Mouse (Mus musculus) liver, embryonic 16.5 days (tissue): ENCODE measurements around the gene R3hdm2. TPM values are rescaled to one million over a fixed set of nuclear protein-coding genes. Genes with fewer than 3 reads are reported as not detected.
A peak's percentile ranks its signal among the peaks of the same experiment; 100 is the strongest.

Source experiments
- ATAC-seq: fragments of 200-750 bp; cut with Nextera tagmentation; 2 replicates; pipeline ENCODE4 v1.8.0; 2017; ENCODE audit warnings: low read depth, mild to moderate bottlenecking, moderate number of reproducible peaks, moderate library complexity
- H3K27ac ChIP-seq: fragments of 300-500 bp; sonication (generic); 2 replicates; pipeline ENCODE4 v1.5.1; 2014; ENCODE audit warnings: mild to moderate bottlenecking, low read length
- H3K27me3 ChIP-seq: fragments of 300-500 bp; sonication (generic); 2 replicates; pipeline ENCODE4 v1.6.1; 2014; ENCODE audit warnings: low read depth, low read length, mixed read lengths; ENCODE audit not compliant: control insufficient read depth, insufficient read depth
- H3K36me3 ChIP-seq: fragments of 300-500 bp; sonication (generic); 2 replicates; pipeline ENCODE4 v1.6.1; 2014; ENCODE audit warnings: mild to moderate bottlenecking; ENCODE audit not compliant: control insufficient read depth, insufficient read depth
- H3K4me1 ChIP-seq: fragments of 300-500 bp; sonication (generic); 2 replicates; pipeline ENCODE4 v1.6.1; 2014; ENCODE audit warnings: low read depth, low read length, mixed read lengths; ENCODE audit not compliant: control insufficient read depth
- H3K4me2 ChIP-seq: fragments of 300-500 bp; sonication (generic); 2 replicates; pipeline ENCODE4 v1.6.1; 2014; ENCODE audit warnings: low read depth, low read length, mixed read lengths
- H3K4me3 ChIP-seq: fragments of 300-500 bp; sonication (generic); 2 replicates; pipeline ENCODE4 v1.5.1; 2014; ENCODE audit warnings: low read depth, mild to moderate bottlenecking, low read length
- H3K9ac ChIP-seq: fragments of 300-500 bp; sonication (generic); 2 replicates; pipeline ENCODE4 v1.6.1; 2014; ENCODE audit warnings: low read depth, low read length
- H3K9me3 ChIP-seq: fragments of 300-500 bp; sonication (generic); replicated peaks from 2 replicates; pipeline ENCODE4 v1.6.1; 2016; ENCODE audit warnings: low read length; ENCODE audit not compliant: control insufficient read depth
- WGBS: fragments of 180-500 bp; shearing (Covaris S2); extraction: QIAGEN DNeasy Blood & Tissue Kit; methylation state at CpG from one replicate; pipeline ENCODE4 v1.1.7; 2014; ENCODE audit not compliant: insufficient replicate concordance; 5-methylcytosine and 5-hydroxymethylcytosine counted together
- polyA plus RNA-seq: library from polyadenylated mRNA; unstranded; fragments of >200 nt; fragmentation: Nextera tagmentation; extraction: Ambion mirVana; gene quantifications from 2 replicates; pipeline ENCODE4 v1.2.1, GENCODE M21; 2015

R3hdm2 gene
- polyA plus RNA-seq, 1 experiment from 2014 or later: 13.3 TPM

GRCm38 (mm10) chr10:127509051-127509836 is 129.1 kb downstream of the R3hdm2 start:
- Histone ChIP-seq H3K27ac (no peak overlapping the region), H3K27me3 (peaks cover 61% of the 10 kb centered on the region), H3K4me2 (peak overlapping the region; percentile 59), H3K4me3 (peak overlapping the region; percentile 38), H3K9ac (no peak overlapping the region), H3K4me1 (peaks cover 28% of the 10 kb centered on the region), H3K9me3 (no peaks in the 10 kb centered on the region), H3K36me3 (no peaks in the 10 kb centered on the region)
- no peak for ATAC-seq
- 2% methylated on average over 35 of the region's 35 CpGs for WGBS

- Histone ChIP-seq H3K9ac (no peak overlapping the region), H3K27me3 (peaks cover 65% of the 10 kb centered on the region)
Observed at GRCm38 (mm10) chr10:127509837-127510701, 129.9 kb downstream of the R3hdm2 start.

GRCm38 (mm10) chr10:127510895-127511617 is 130.9 kb downstream of the R3hdm2 start:
- Histone ChIP-seq H3K4me2 (peak overlapping the region; percentile 65; the same call in 1 of the 2 replicates), H3K9me3 (no peaks in the 10 kb centered on the region), H3K27ac (no peak overlapping the region), H3K4me1 (peaks cover 46% of the 10 kb centered on the region), H3K4me3 (no peak overlapping the region), H3K27me3 (peaks cover 71% of the 10 kb centered on the region), H3K36me3 (no peaks in the 10 kb centered on the region), H3K9ac (no peak overlapping the region)
- no peak for ATAC-seq
- 6% methylated on average over 11 of the region's 11 CpGs for WGBS

More at GRCm38 (mm10) chr10:127509837-127510701, 129.9 kb downstream of the R3hdm2 start:
- Histone ChIP-seq H3K4me1 (peaks cover 36% of the 10 kb centered on the region), H3K4me3 (peak overlapping the region; percentile 38), H3K27ac (no peak overlapping the region), H3K4me2 (peak overlapping the region; percentile 59; the same call in 1 of the 2 replicates), H3K9me3 (no peaks in the 10 kb centered on the region), H3K36me3 (no peaks in the 10 kb centered on the region)
- WGBS: 13% methylated on average over 17 of the region's 17 CpGs
- no peak for ATAC-seq

GRCm38 (mm10) chr10:127511634-127512306 is 131.6 kb downstream of the R3hdm2 start:
- peak overlapping the region; percentile 52 for H3K4me3 ChIP-seq
- H3K27ac ChIP-seq: no peak overlapping the region
- no peak overlapping the region for H3K9ac ChIP-seq
- H3K4me1 ChIP-seq: peaks cover 53% of the 10 kb centered on the region
- no peaks in the 10 kb centered on the region for H3K36me3 ChIP-seq
- 1% methylated on average over 44 of the region's 46 CpGs for WGBS
- H3K4me2 ChIP-seq: peak overlapping the region; percentile 65
- no peaks in the 10 kb centered on the region for H3K9me3 ChIP-seq
- ATAC-seq: no peak
- peaks cover 71% of the 10 kb centered on the region for H3K27me3 ChIP-seq

- Histone ChIP-seq H3K36me3 (peaks cover 2% of the 10 kb centered on the region), H3K27me3 (peaks cover 71% of the 10 kb centered on the region), H3K9ac (no peak overlapping the region)
Observed at GRCm38 (mm10) chr10:127512307-127512666, 132.2 kb downstream of the R3hdm2 start.

GRCm38 (mm10) chr10:127512813-127513212 is 132.7 kb downstream of the R3hdm2 start:
- Histone ChIP-seq H3K9ac (peak overlapping the region; percentile 64), H3K27ac (peak overlapping the region; percentile 54; the same call in 1 of the 2 replicates)
- 0% methylated on average over 27 of the region's 27 CpGs for WGBS

More at GRCm38 (mm10) chr10:127512307-127512666, 132.2 kb downstream of the R3hdm2 start:
- no peak overlapping the region for H3K27ac ChIP-seq
- H3K4me2 ChIP-seq: peak overlapping the region; percentile 65
- H3K4me3 ChIP-seq: peak overlapping the region; percentile 52
- H3K4me1 ChIP-seq: peaks cover 59% of the 10 kb centered on the region
- H3K9me3 ChIP-seq: no peaks in the 10 kb centered on the region
- no peak for ATAC-seq
- WGBS: 8% methylated on average over 7 of the region's 7 CpGs

GRCm38 (mm10) chr10:127513501-127514091 is 133.5 kb downstream of the R3hdm2 start:
- Histone ChIP-seq H3K27ac (peak overlapping the region; percentile 54), H3K27me3 (peaks cover 62% of the 10 kb centered on the region), H3K36me3 (peaks cover 15% of the 10 kb centered on the region), H3K9ac (peak overlapping the region; percentile 64), H3K4me2 (peak overlapping the region; percentile 75), H3K9me3 (no peaks in the 10 kb centered on the region), H3K4me1 (peaks cover 62% of the 10 kb centered on the region), H3K4me3 (peak overlapping the region; percentile 44)
- peak; percentile 62 for ATAC-seq
- WGBS: 2% methylated on average over 16 of the region's 16 CpGs

More at GRCm38 (mm10) chr10:127512813-127513212, 132.7 kb downstream of the R3hdm2 start:
- Histone ChIP-seq H3K36me3 (peaks cover 7% of the 10 kb centered on the region), H3K4me2 (peak overlapping the region; percentile 75), H3K9me3 (no peaks in the 10 kb centered on the region), H3K4me1 (peaks cover 62% of the 10 kb centered on the region), H3K27me3 (peaks cover 70% of the 10 kb centered on the region), H3K4me3 (peak overlapping the region; percentile 44)
- peak; percentile 43 for ATAC-seq
